ENCODE assay signal across 10 mouse cellular contexts in genomic region chr8:107065511-107066496, GRCm38 (mm10). TPM values are rescaled to one million over a fixed set of nuclear protein-coding genes. Genes with fewer than 3 reads are reported as not detected.
DNase-seq lines count a peak whose midpoint lies in the region; ATAC-seq lines count a peak whose summit lies in the region.
"Had no signal": no experiment of that assay in that cellular context is flagged by ENCODE, and none has a peak within 500 bp of the region (broad histone marks: within the 10 kb centered on the region; RNA-seq: fewer than 3 reads in every experiment).

Gene Tmed6 (minus strand): TSS chr8:107065644.

- ATAC-seq in CD4-positive, CD25-positive, alpha-beta regulatory T cell, adult 4 months = no peak
- peak; percentile 76 for ATAC-seq in erythroblast, adult 5-6 weeks (replicated peaks; ENCODE audit: low FRiP score, poor library complexity, severe bottlenecking)

- intact Hi-C loops in heart, postnatal 36 days (cut with DNase I) = no loop called here

- DNase-seq in CD4-positive, CD25-positive, alpha-beta regulatory T cell, adult 2 months (ENCODE audit: low read depth, low spot score) = peak; percentile 15
- DNase-seq in kidney, postnatal 4 days = peak; percentile 65 to 79
- DNase-seq in mesoderm, embryonic 11.5 days (ENCODE audit: low read depth, low spot score) = peak; percentile 28
- DNase-seq in layer of hippocampus, postnatal 14 days (ENCODE audit: low spot score in 2 of 2) = no peak
- DNase-seq in right cerebral cortex, adult 2 months (ENCODE audit: low spot score in 2 of 2) = no peak
- DNase-seq in heart, postnatal 36 days = no peak
- DNase-seq: cerebellum, adult 11-12 months had no signal

RNA-seq across cellular contexts. Expression of gene Tmed6, which starts in this region (rescaled TPM):
- not detected for polyA plus RNA-seq in CD4-positive, CD25-positive, alpha-beta regulatory T cell, adult 4 months (2017; shearing (Covaris generic))
- total RNA-seq in erythroblast, adult 5-6 weeks (2015; ENCODE audit: low replicate concordance) = not detected in 2 replicates
- total RNA-seq in erythroblast, adult 5-6 weeks (2017; ENCODE audit: low replicate concordance) = not detected in 2 replicates
- not detected for total RNA-seq in layer of hippocampus, postnatal 14 days (2021)
- total RNA-seq in heart, postnatal 36 days (2021) = not detected
- polyA plus RNA-seq: limb, embryonic 11.5 days had no signal

Comparison
In these comparisons a context has a peak if more than half of its experiments do, and no peak if none do; other contexts are left out.
1. Peak in ATAC-seq in erythroblast, adult 5-6 weeks; RNA of the gene not detected or under 1 TPM.
2. DNase-seq: peak in CD4-positive, CD25-positive, alpha-beta regulatory T cell, adult 2 months (single experiment), kidney, postnatal 4 days (2 of 2) and mesoderm, embryonic 11.5 days (single experiment); none in layer of hippocampus, postnatal 14 days (0 of 2), right cerebral cortex, adult 2 months (0 of 2) and heart, postnatal 36 days (0 of 2).